Mouse (Mus musculus) 416B (cell line): ENCODE results near the gene Fam213a.
A peak's percentile ranks its signal among the peaks of the same experiment; 100 is the strongest.

Source experiments
- DNase-seq: peaks from one replicate; pipeline ENCODE4 v3.0.0; 2011; ENCODE audit warnings: low read depth

Fam213a gene

DNA sequence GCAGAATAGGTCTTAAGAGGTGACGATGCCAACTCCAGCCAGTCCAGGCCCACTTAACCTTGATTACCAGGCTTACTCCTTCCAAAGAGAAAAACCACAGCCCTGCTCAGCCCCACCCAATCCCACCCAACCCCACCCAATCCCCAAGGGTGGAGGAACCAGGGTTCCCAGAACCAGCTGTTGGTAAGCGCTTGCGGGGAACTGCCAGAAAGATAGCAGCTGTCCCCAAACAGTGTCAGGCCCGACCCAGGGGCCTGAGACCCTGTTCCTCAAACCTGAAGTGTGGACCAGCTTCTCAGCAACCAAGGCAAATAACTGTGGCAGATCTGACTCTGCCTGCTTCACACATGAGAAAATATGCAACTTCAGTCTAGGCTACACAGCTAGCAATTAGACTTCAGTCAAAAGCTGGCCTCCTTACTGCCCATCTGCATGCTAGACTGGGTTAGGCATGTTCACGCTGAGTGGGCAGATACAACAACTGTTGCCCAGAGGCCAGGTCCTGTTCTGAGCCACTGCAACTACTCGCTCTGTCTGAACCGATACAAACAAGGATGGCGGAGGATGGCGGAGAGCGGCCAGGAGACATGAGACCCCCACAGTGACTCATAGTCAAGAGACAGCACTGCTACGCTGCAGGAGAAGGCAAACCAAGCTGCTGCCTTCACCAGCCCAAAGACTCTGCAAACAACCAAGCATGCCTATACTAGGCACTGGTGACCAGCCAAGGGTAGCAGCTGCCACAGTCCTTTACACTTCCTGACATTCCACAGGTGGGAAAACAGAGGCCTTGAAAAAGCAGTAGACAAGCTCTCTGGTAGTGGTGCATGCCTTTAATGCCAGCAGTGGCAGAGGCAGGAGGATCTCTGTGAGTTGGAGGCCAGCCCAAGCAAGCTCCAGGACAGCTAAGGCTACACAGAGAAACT lies 51.0 kb downstream of the Fam213a start:
- DNase-seq: peak; percentile 21

- DNase-seq: peak; percentile 14
Measured at GRCm38 (mm10) chr14:40960237-40960636, 53.4 kb downstream of the Fam213a start.

GRCm38 (mm10) chr14:40959586-40959985 lies 54.0 kb downstream of the Fam213a start:
- DNase-seq: peak; percentile 51

DNA sequence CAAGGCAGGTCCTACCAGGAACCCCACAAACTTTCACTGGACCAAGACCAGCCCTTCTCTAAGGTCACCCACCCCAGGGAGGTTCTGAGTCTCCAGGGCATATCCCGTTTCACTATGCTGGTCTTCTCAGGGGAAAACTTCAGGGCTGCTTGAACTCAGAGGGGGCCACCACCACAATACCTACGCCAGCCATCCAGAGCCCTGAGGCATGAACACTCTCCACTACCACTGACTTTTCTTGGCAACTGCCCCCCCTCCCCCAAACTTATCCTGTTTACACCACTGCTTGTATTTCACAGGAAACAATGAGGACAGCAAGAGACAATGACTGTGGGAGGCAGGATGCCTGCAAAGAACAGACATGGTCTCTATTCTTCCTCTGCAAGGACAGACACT lies 54.6 kb downstream of the Fam213a start:
- peak; percentile 78 for DNase-seq

DNA sequence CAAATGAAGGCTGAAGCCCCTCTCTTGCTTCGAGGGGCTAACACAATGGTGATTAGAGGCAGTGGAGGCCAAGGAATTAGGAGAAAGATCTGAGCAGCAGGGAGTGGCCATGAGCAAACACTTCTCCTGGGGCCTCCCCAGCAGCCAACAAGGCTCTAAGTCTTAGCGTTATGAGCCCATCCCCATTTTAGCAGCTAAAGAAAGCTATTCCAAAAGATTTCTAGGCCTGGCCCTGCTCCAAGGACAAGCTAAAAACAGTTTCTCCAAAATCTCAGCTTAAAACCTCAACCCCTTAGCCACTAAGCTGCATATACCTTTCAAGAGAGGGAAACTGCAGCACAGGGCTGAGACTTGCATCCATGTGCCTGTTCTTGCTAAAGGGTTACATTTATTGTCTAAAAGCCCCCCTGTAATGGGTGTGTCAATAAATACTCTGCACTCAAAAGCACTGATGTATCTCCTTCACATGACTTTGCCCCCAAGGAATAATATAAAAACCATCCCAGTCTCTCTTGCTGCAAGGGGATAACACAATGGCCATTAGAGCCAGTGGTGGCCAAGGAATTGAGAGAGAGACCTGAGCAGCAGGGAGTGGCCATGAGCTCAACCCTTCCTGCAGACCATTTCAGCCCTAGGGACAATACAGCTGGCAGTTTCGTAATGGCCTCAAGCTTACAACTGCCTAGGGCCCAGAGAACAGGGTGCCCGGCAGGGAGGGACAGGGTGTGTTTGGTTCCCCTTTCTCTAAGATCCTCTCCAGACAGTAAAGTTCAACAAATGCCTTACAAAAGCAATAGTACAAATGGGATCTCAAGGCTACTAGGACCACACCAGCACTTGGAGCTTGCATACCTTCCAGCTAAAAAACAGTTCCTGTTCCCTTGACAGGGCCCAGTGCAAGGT lies 55.3 kb downstream of the Fam213a start:
- peak; percentile 68 for DNase-seq

DNA sequence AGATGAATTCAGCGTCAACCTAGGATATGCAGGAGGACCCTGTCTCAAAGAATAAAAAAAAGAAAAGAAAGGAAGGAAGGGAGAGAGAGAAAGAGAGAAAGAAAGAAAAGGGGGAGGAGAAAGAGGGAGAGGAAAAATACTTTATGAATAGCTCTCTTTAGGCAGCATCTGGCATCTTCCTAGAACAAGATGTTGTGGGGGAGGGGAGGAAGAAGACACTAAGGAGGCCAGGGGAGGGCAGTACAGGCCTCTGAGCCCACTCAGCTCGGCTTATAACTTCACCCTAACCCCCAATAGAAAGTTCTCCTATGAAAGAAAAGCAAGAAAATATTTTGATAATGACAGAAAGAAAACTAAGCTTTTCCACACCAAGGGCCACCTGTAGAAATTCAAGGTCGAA lies 56.0 kb downstream of the Fam213a start:
- peak; percentile 47 for DNase-seq

GRCm38 (mm10) chr14:40956252-40957146 lies 57.1 kb downstream of the Fam213a start:
- DNase-seq: peak; percentile 93

DNA sequence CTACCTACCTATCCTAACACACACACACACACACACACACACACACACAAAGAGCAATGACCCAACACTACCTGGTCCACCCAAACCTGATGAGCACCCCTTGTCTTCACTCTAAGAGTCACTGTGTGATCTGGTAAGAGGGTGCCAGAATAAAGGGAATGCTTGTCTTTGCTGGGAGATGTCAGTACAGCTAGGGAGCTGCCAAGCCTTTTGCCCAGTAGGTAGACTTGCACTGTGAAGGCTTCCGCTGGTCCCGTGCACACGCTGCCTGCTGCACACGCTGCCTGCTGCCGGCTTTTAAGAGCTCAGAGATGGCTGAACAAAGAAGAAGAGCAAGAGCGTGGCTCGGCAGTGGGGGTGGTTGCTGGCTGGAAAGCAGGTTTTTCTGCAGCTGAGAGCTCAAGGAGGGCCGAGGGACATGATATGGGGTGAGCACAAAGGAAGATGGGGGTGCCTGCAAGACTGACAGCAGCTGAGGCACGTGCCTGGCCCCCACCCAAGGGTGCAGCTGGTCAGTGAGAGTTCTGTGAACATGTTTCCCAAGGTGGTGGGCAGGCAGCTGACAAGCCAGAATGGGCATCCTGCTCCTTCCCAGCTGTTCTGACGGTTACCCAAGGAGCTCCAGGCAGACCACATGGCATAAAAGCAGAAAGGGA lies 57.9 kb downstream of the Fam213a start:
- DNase-seq: peak; percentile 76

GRCm38 (mm10) chr14:40955146-40955545 lies 58.4 kb downstream of the Fam213a start:
- peak; percentile 82 for DNase-seq

GRCm38 (mm10) chr14:40953381-40953780 lies 60.2 kb downstream of the Fam213a start:
- no peak for DNase-seq

- no peak for DNase-seq
Measured at GRCm38 (mm10) chr14:40952715-40953114, 60.9 kb downstream of the Fam213a start.

DNA sequence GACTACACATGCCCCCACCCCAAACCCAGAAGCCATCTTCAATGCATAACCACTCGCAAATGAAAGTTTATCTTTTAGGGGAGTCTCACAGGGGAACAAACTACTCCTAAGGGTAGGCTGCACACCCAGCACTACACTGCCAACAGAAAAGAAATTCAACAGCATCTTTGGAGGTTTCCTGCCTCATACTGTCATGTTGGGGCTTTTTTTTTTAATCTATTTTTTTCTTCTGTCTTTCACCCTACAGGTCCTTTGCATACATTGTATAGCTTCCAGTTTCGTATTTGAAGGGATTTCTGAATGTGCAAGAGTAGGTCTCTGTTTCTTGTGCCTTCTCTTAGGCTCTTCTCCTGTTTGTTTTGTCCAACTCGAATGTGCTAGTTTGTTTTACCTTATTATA lies 61.3 kb downstream of the Fam213a start:
- no peak for DNase-seq

GRCm38 (mm10) chr14:40949730-40950614 lies 63.6 kb downstream of the Fam213a start:
- peak; percentile 66 for DNase-seq

DNA sequence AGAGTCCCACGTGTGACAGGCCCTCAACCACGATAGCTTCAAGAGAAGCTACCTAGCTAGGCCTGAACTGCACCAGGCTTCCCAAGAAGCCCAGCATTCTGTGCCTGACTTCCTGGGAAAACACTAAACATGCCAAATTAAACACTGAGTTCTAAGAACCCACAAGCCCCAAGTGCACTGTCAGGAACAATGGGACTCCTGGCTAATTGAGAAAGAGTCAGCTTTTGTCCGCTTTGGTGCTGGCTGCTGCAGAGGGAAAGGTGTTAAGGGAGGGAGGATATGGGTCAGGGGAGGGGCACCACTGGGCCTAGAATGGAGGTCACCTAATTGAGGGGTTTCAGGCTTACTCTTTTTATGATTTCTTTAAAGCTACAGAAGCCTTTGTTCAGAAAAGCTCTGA lies 64.5 kb downstream of the Fam213a start:
- DNase-seq: no peak

- DNase-seq: no peak
Measured at GRCm38 (mm10) chr14:40948522-40948921, 65.1 kb downstream of the Fam213a start.

DNA sequence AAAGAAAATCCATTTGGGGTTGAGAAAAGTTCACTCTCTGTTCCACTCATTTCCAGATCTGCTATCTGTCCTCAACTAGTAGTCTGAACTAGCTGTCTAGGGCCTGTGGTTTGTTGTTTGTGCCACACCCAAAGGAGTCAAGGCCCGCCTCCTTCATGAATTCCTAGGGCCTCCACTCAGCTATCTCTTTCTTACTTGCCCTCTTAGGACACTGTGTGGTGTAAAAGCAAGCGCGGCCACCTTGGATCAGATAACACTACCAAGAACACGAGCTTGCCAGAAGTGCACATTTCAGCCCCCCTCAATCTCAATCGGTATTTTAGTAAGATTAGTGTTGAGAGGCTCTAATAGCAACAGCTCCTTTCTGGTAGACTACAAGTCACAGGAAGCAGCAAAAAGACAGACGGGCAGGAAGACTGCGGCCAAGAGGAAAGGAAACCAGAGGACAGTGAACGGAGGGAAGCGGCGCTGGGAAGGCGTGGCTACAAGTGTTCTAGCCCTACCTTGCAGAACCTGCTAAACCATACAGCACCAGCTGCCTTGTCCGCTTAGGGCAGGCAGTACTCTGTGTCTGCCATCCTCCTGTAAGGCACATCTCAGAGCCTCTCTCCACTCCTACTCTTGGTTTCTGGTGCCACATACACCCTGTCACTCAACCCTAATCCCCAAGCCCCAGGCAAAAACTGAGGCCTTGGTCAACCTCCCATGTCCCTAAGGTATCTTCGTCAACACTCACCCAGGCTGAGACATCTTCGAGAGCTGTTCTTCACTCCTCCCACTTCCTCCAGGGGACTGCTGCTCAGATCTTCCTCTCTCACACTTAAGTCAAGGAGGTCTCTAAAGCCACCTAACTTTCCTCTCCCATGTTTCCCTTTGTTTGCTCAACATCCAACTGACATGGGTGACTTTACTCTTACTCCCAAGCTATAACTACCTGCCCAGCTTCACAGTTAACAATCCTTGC lies 65.9 kb downstream of the Fam213a start:
- peak; percentile 88 for DNase-seq

- DNase-seq: no peak
Measured at GRCm38 (mm10) chr14:40943802-40944201, 69.8 kb downstream of the Fam213a start.
